Mouse (Mus musculus): ENCODE data around the gene Zfp398. TPM values are rescaled to one million over a fixed set of nuclear protein-coding genes. Genes with fewer than 3 reads are reported as not detected.
A peak's percentile ranks its signal among the peaks of the same experiment; 100 is the strongest.

The Zfp398 gene
- 10 to 100 TPM in 1 of 2 experiments, 1 to 10 TPM in 1; 9.9 to 13.3 TPM for total RNA-seq (2021)
- long read RNA-seq, experiment 1, partial matches to known transcripts, result 0 of 2 reads
- long read RNA-seq, experiment 1, other reads (novel, unspliced or antisense), result 0 of 2 reads
- long read RNA-seq, experiment 2, full-length matches to known transcripts, result 2 of 3 reads
- long read RNA-seq, experiment 2, partial matches to known transcripts, result 0 of 3 reads
- long read RNA-seq, experiment 2, other reads (novel, unspliced or antisense), result 1 of 3 reads

GRCm38 (mm10) chr6:47835482-47835983 lies at the start of gene Zfp398:
Zfp398 (plus strand) TSS chr6:47835661.
- DNase-seq, result peak; percentile 98 to 99

- DNase-seq, result peak; percentile 80 to 83
These were observed 47.3 kb upstream of the Zfp398 start for GRCm38 (mm10) chr6:47787941-47788736.

- no peak for DNase-seq
These were observed 46.6 kb upstream of the Zfp398 start for GRCm38 (mm10) chr6:47788821-47789220.

GRCm38 (mm10) chr6:47790745-47791144 lies 44.7 kb upstream of the Zfp398 start:
- DNase-seq, result peak; percentile 62 to 75

GRCm38 (mm10) chr6:47792533-47792932 lies 42.9 kb upstream of the Zfp398 start:
- no peak for DNase-seq

- DNase-seq, result no peak
These were observed 42.2 kb upstream of the Zfp398 start for GRCm38 (mm10) chr6:47793284-47793683.

GRCm38 (mm10) chr6:47794106-47794830 lies 41.2 kb upstream of the Zfp398 start:
- DNase-seq, result peak; percentile 50 to 60

- DNase-seq, result peak; percentile 38 to 72
These were observed 36.4 kb upstream of the Zfp398 start for GRCm38 (mm10) chr6:47799079-47799478.

GRCm38 (mm10) chr6:47805520-47805919 lies 29.9 kb upstream of the Zfp398 start:
- no peak for DNase-seq

- no peak for DNase-seq
These were observed 28.0 kb upstream of the Zfp398 start for GRCm38 (mm10) chr6:47807419-47807818.

GRCm38 (mm10) chr6:47808545-47808944 lies 26.9 kb upstream of the Zfp398 start:
- no peak for DNase-seq

- no peak for DNase-seq
These were observed 26.4 kb upstream of the Zfp398 start for GRCm38 (mm10) chr6:47809053-47809452.

GRCm38 (mm10) chr6:47810181-47810580 lies 25.3 kb upstream of the Zfp398 start:
- no peak for DNase-seq

- DNase-seq, result no peak
These were observed 24.1 kb upstream of the Zfp398 start for GRCm38 (mm10) chr6:47811324-47811723.

GRCm38 (mm10) chr6:47812271-47812915 lies 23.1 kb upstream of the Zfp398 start:
- DNase-seq, result no peak

- DNase-seq, result peak; percentile 99 to 100
These were observed 22.1 kb upstream of the Zfp398 start, which contains the start of gene Pdia4 for GRCm38 (mm10) chr6:47813257-47813878. Pdia4 (minus strand) TSS chr6:47813430.

GRCm38 (mm10) chr6:47816151-47816550 lies 19.3 kb upstream of the Zfp398 start:
- DNase-seq, result no peak

GRCm38 (mm10) chr6:47818721-47819120 lies 16.7 kb upstream of the Zfp398 start:
- DNase-seq, result peak; percentile 27 to 30

GRCm38 (mm10) chr6:47819626-47820325 lies 15.7 kb upstream of the Zfp398 start:
- DNase-seq, result no peak

- DNase-seq, result no peak
These were observed 14.2 kb upstream of the Zfp398 start for GRCm38 (mm10) chr6:47821236-47821635.

- DNase-seq, result no peak
These were observed 13.7 kb upstream of the Zfp398 start for GRCm38 (mm10) chr6:47821776-47822175.
